Mouse (Mus musculus) megakaryocyte, embryonic 14.5 days (primary cell): ENCODE measurements around the gene Nxt2. TPM values are rescaled to one million over a fixed set of nuclear protein-coding genes. Genes with fewer than 3 reads are reported as not detected.
"Not testable (repeated sequence)": the region's sequence is repeated elsewhere in the genome, so short reads cannot be mapped to it uniquely, and the experiment has no call there.

Experiments
- H3K27me3 ChIP-seq: replicated peaks from 2 replicates; pipeline ENCODE3; 2012; ENCODE audit warnings: inconsistent platforms
- H3K36me3 ChIP-seq: replicated peaks from 2 replicates; pipeline ENCODE3; 2012; ENCODE audit warnings: low read length, inconsistent platforms, mixed read lengths
- H3K4me1 ChIP-seq: 2 replicates; pipeline ENCODE4 v1.6.1; 2012; ENCODE audit warnings: inconsistent platforms
- H3K4me3 ChIP-seq: replicated peaks from 2 replicates; pipeline ENCODE3; 2012; ENCODE audit warnings: moderate library complexity, mild to moderate bottlenecking, inconsistent platforms
- H3K9me3 ChIP-seq: 2 replicates; pipeline ENCODE4 v1.6.1; 2012; ENCODE audit warnings: inconsistent platforms
- FLI1 ChIP-seq: IDR thresholded peaks from 2 replicates; pipeline ENCODE4 v1.6.1; 2012; ENCODE audit warnings: low read length, inconsistent platforms, mixed read lengths
- GATA1 ChIP-seq: IDR thresholded peaks from 3 replicates; pipeline ENCODE4 v1.6.1; 2012; ENCODE audit warnings: mixed read lengths, low read length, inconsistent platforms, borderline replicate concordance
- polyA plus RNA-seq: library from polyadenylated mRNA; stranded (reverse); fragments of >175 nt; gene quantifications from 2 replicates; pipeline ENCODE4 v1.2.3, GENCODE M21; 2012; ENCODE audit warnings: low replicate concordance; ENCODE audit not compliant: insufficient read depth

The Nxt2 gene
- polyA plus RNA-seq, 1 experiment, result not detected

DNA sequence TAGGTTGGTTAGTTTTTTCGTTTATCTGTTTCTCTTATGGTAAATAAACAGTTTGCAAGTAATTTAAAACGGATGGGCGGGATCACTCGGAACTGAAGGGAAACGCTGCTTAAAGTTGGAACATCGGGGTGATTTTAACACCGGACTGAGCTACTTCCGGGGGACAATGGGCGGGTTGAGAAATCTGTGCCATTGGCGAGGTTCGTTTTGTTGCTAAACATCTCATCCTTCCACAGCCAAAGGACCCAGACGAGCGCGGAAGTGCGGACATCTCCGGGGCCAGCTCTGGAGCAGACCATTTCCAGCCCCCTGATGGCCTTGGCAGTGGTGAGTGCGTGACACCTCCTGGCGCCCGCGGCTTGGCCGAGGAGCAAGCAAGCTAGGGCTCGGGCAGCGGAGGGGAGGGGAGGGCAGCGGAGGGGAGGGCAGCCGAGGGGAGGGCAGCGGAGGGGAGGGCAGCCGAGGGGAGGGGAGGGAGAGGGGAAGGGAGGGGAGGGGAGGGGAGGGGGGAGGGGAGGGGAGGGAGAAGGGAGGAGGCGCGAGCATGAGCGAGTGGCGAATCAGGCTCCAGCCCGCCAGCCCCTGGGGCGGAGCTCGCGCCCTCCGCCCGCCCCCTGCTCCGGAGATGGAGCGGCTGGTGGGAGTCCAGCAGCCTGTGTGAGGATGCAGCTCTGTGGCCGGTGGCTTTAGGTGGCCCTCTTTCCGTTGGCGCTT is 1.6 kb downstream of the Nxt2 start:
- H3K9me3 ChIP-seq, result no peaks in the 10 kb centered on the region
- no peaks in the 10 kb centered on the region for H3K4me1 ChIP-seq
- H3K27me3 ChIP-seq, result no peaks in the 10 kb centered on the region
- TF ChIP-seq GATA1 (no peak), FLI1 (no peak)
- no peaks in the 10 kb centered on the region for H3K36me3 ChIP-seq
- peak overlapping the region; percentile 91 for H3K4me3 ChIP-seq

DNA sequence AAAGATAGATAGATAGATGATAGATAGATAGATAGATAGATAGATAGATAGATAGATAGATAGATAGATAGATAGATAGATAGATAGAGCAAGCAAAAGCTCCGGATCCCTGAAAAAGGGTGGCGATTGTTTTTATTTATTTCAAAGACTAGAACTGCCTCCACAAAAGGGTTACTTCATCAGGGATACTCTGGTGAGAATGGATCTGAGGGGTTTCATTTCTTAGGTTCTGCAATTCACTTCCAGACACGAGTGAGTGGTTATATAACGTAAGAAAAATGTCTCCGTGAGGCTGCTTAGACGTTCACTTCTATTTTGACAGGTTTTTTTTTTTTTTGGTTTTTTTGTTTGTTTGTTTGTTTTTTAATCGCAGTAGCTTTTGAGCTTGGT is 2.2 kb downstream of the Nxt2 start:
- Histone ChIP-seq H3K36me3 (no peaks in the 10 kb centered on the region), H3K4me1 (no peaks in the 10 kb centered on the region), H3K4me3 (peak overlapping the region; percentile 91), H3K9me3 (no peaks in the 10 kb centered on the region), H3K27me3 (no peaks in the 10 kb centered on the region)
- no peak for TF ChIP-seq GATA1
- TF ChIP-seq FLI1, result no peak

- H3K9me3 ChIP-seq, H3K27me3 ChIP-seq, H3K4me1 ChIP-seq, H3K4me3 ChIP-seq, H3K36me3 ChIP-seq: not testable (repeated sequence)
Measured at GRCm38 (mm10) chrX:142236146-142236545, 9.6 kb downstream of the Nxt2 start.

- Histone ChIP-seq H3K4me1 (no peaks in the 10 kb centered on the region), H3K27me3 (no peaks in the 10 kb centered on the region), H3K4me3 (no peak overlapping the region), H3K36me3 (no peaks in the 10 kb centered on the region), H3K9me3 (no peaks in the 10 kb centered on the region)
- no peak for TF ChIP-seq FLI1
- TF ChIP-seq GATA1, result no peak
Measured at GRCm38 (mm10) chrX:142237101-142237500, 10.5 kb downstream of the Nxt2 start.

DNA sequence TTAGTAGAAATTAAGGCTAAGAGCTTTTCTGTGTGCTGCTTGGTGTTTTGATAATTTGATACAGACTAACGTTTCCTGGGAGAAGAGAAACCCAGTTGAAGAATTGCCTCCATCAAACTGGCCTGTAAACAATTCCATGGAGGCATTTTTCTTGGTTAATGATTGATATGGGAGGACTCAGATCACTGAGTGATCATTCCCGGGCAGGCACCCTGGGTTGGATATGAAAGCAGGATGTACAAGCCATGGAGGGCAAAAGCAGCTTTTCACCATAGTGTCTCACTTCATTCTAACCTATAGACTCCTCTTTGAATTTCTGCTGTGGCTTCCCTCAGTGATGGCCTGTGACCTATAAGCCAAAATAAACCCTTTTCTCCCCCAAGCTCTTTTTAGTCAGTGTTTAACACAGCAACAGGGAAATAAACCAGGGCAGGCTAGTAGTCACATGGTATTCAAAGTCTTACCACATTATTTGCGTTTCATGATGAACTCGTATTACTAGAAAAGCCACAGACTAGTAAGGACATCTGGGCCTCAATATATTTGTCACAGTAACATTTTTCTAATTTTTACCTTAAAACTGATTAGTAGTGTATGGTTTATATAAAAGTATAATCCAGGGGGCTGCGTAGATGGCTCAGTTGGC is 19.2 kb downstream of the Nxt2 start:
- H3K4me3 ChIP-seq, result no peak overlapping the region
- H3K9me3 ChIP-seq, result no peaks in the 10 kb centered on the region
- peaks cover 9% of the 10 kb centered on the region for H3K27me3 ChIP-seq
- TF ChIP-seq GATA1, result no peak
- TF ChIP-seq FLI1, result no peak
- no peaks in the 10 kb centered on the region for H3K4me1 ChIP-seq
- H3K36me3 ChIP-seq, result no peaks in the 10 kb centered on the region

GRCm38 (mm10) chrX:142250008-142250736 is 23.6 kb downstream of the Nxt2 start:
- H3K36me3 ChIP-seq, result no peaks in the 10 kb centered on the region
- TF ChIP-seq GATA1, result no peak
- no peak overlapping the region for H3K4me3 ChIP-seq
- no peaks in the 10 kb centered on the region for H3K9me3 ChIP-seq
- no peaks in the 10 kb centered on the region for H3K4me1 ChIP-seq
- peaks cover 6% of the 10 kb centered on the region for H3K27me3 ChIP-seq

- Histone ChIP-seq H3K36me3 (no peaks in the 10 kb centered on the region), H3K4me1 (no peaks in the 10 kb centered on the region), H3K9me3 (no peaks in the 10 kb centered on the region), H3K4me3 (no peak overlapping the region), H3K27me3 (peaks cover 12% of the 10 kb centered on the region)
- TF ChIP-seq GATA1, result no peak
- TF ChIP-seq FLI1, result no peak
Measured at GRCm38 (mm10) chrX:142276031-142276430, 49.5 kb downstream of the Nxt2 start.

- H3K36me3 ChIP-seq, result no peaks in the 10 kb centered on the region
- no peak overlapping the region for H3K4me3 ChIP-seq
- H3K9me3 ChIP-seq, result no peaks in the 10 kb centered on the region
- TF ChIP-seq GATA1 (no peak), FLI1 (no peak)
- H3K4me1 ChIP-seq, result no peaks in the 10 kb centered on the region
- peaks cover 14% of the 10 kb centered on the region for H3K27me3 ChIP-seq
Measured at GRCm38 (mm10) chrX:142276573-142276972, 50.0 kb downstream of the Nxt2 start.

DNA sequence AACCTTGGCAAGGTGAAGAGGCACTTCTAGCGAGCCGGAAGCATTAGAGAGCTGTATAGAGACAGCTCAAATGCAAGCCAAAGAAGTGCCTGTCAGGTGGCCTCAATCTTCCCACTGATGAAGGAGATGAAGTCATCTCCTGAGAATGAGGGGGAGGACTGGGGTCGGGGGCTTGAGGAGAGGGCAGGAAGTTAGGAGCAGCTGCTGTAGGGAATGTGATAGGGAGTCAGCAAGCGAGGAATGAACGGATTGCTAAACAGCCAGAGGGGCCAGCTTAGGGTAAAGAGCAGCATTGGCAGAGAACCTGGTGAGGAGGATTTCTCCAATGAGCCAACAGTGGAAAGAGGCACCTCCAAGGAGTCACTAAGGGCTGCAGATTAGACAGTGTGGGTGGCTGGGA is 59.3 kb downstream of the Nxt2 start:
- TF ChIP-seq FLI1 (no peak), GATA1 (no peak)
- H3K4me1 ChIP-seq, result no peaks in the 10 kb centered on the region
- no peaks in the 10 kb centered on the region for H3K36me3 ChIP-seq
- no peaks in the 10 kb centered on the region for H3K9me3 ChIP-seq
- H3K27me3 ChIP-seq, result peaks cover 22% of the 10 kb centered on the region
- no peak overlapping the region for H3K4me3 ChIP-seq

Other genes with a start within 250 kb of the Nxt2 start
- not detected in 2 replicates for gene Gucy2f, start 29.8 kb upstream of the Nxt2 start, polyA plus RNA-seq
- not detected in 2 replicates for gene Kcne1l, start 79.5 kb downstream of the Nxt2 start, polyA plus RNA-seq
- 0.75 TPM in 1 of 2 replicates, not detected in the other for gene Acsl4, start 163.8 kb downstream of the Nxt2 start, polyA plus RNA-seq